Mouse (Mus musculus) MEL (cell line): ENCODE results near the gene Cblb. TPM values are rescaled to one million over a fixed set of nuclear protein-coding genes. Genes with fewer than 3 reads are reported as not detected.

Source experiments
- DNase-seq: peaks from one replicate; pipeline ENCODE4 v3.0.0; 2011; ENCODE audit warnings: low read depth, low spot score
- H3K27ac ChIP-seq: 2 replicates; pipeline ENCODE4 v1.5.1; 2012; ENCODE audit warnings: low read depth, mild to moderate bottlenecking, control low read depth, low read length, moderate library complexity; ENCODE audit not compliant: control insufficient read depth
- H3K27me3 ChIP-seq, 2 experiments: fragments of 150-350 bp in 1 of 2; sonication (generic) in 1 of 2; 2 replicates each; pipeline ENCODE4 v1.6.1; 2012; ENCODE audit warnings: low read length in 2 of 2, mild to moderate bottlenecking in 2 of 2, improper control_type of control experiment in 1 of 2, moderate library complexity in 1 of 2; ENCODE audit not compliant: insufficient read depth in 2 of 2, control insufficient read depth in 1 of 2
- H3K36me3 ChIP-seq, 2 experiments: 2 replicates each; pipeline ENCODE4 v1.6.1; 2012 to 2014; ENCODE audit warnings: low read length in 2 of 2, improper control_type of control experiment in 1 of 2, inconsistent platforms in 1 of 2, mild to moderate bottlenecking in 1 of 2; ENCODE audit not compliant: insufficient read depth in 2 of 2, control insufficient read depth in 1 of 2
- H3K4me1 ChIP-seq, 2 experiments: fragments of 150-350 bp in 1 of 2; sonication (generic) in 1 of 2; 2 replicates each; pipeline ENCODE4 v1.6.1; 2012; ENCODE audit warnings: low read length in 2 of 2, improper control_type of control experiment in 1 of 2, mild to moderate bottlenecking in 1 of 2; ENCODE audit not compliant: insufficient read depth in 2 of 2, control insufficient read depth in 1 of 2
- H3K4me3 ChIP-seq, 2 experiments: fragments of 150-350 bp in 1 of 2; sonication (generic) in 1 of 2; 2 replicates each; pipeline ENCODE4 v1.5.1; 2012; ENCODE audit warnings: low read depth in 2 of 2, low read length in 2 of 2, mild to moderate bottlenecking in 2 of 2, moderate library complexity in 2 of 2, control low read depth in 1 of 2, improper control_type of control experiment in 1 of 2; ENCODE audit not compliant: control insufficient read depth in 1 of 2, insufficient read depth in 1 of 2
- H3K79me2 ChIP-seq: 2 replicates; pipeline ENCODE4 v1.6.1; 2012; ENCODE audit warnings: mild to moderate bottlenecking, low read length, moderate library complexity; ENCODE audit not compliant: control insufficient read depth, poor library complexity, insufficient read depth
- H3K9ac ChIP-seq: 2 replicates; pipeline ENCODE4 v1.6.1; 2012; ENCODE audit warnings: low read depth, mild to moderate bottlenecking, control low read depth, low read length, moderate library complexity; ENCODE audit not compliant: control insufficient read depth, poor library complexity, severe bottlenecking
- H3K9me3 ChIP-seq: fragments of 150-350 bp; sonication (generic); replicated peaks from 2 replicates; pipeline ENCODE4 v1.6.1; 2012; ENCODE audit warnings: mild to moderate bottlenecking, low read length, improper control_type of control experiment, moderate library complexity; ENCODE audit not compliant: insufficient read depth
- CTCF ChIP-seq, 3 experiments: IDR thresholded peaks in 2 of 3; conservative IDR thresholded peaks in 1 of 3; 2 replicates each; pipeline ENCODE4 v1.5.1; 2011 to 2012; ENCODE audit warnings: low read length in 3 of 3, low read depth in 2 of 3, mild to moderate bottlenecking in 2 of 3, improper control_type of control experiment in 1 of 3, inconsistent platforms in 1 of 3, mixed read lengths in 1 of 3, moderate library complexity in 1 of 3; ENCODE audit not compliant: control insufficient read depth in 1 of 3, insufficient read depth in 1 of 3, poor library complexity in 1 of 3, severe bottlenecking in 1 of 3
- E2F4 ChIP-seq: IDR thresholded peaks from 2 replicates; pipeline ENCODE4 v1.6.1; 2011; ENCODE audit warnings: low read depth, low read length, improper control_type of control experiment, borderline replicate concordance
- ELF1 ChIP-seq: IDR thresholded peaks from 2 replicates; pipeline ENCODE4 v1.6.1; 2014; ENCODE audit warnings: low read depth, mild to moderate bottlenecking, inconsistent platforms, low read length, improper control_type of control experiment, moderate library complexity
- GABPA ChIP-seq: IDR thresholded peaks from 2 replicates; pipeline ENCODE4 v1.6.1; 2012; ENCODE audit warnings: low read depth, mild to moderate bottlenecking, inconsistent platforms, low read length, improper control_type of control experiment, moderate library complexity
- GATA1 ChIP-seq: IDR thresholded peaks from 2 replicates; pipeline ENCODE4 v1.6.1; 2011; ENCODE audit warnings: low read depth, low read length, improper control_type of control experiment
- JUND ChIP-seq: IDR thresholded peaks from 2 replicates; pipeline ENCODE4 v1.6.1; 2011; ENCODE audit warnings: low read depth, mild to moderate bottlenecking, improper control_type of control experiment, low read length
- MAFK ChIP-seq: IDR thresholded peaks from 2 replicates; pipeline ENCODE4 v1.6.1; 2011; ENCODE audit warnings: low read depth, mild to moderate bottlenecking, low read length, improper control_type of control experiment, borderline replicate concordance
- MAX ChIP-seq: IDR thresholded peaks from 2 replicates; pipeline ENCODE4 v1.6.1; 2011; ENCODE audit warnings: low read length, improper control_type of control experiment
- MAZ ChIP-seq: IDR thresholded peaks from 2 replicates; pipeline ENCODE4 v1.6.1; 2012; ENCODE audit warnings: low read depth, mild to moderate bottlenecking, inconsistent platforms, low read length, improper control_type of control experiment
- MEF2A ChIP-seq: IDR thresholded peaks from 2 replicates; pipeline ENCODE4 v1.6.1; 2014; ENCODE audit warnings: low read depth, mild to moderate bottlenecking, inconsistent platforms, low read length, improper control_type of control experiment; ENCODE audit not compliant: poor library complexity, insufficient replicate concordance, severe bottlenecking; ENCODE audit errors: extremely low read depth
- NELFE ChIP-seq: IDR thresholded peaks from 2 replicates; pipeline ENCODE4 v1.6.1; 2011; ENCODE audit warnings: low read depth, low read length, improper control_type of control experiment
- NRF1 ChIP-seq: IDR thresholded peaks from 2 replicates; pipeline ENCODE4 v1.6.1; 2014; ENCODE audit warnings: low read depth, mild to moderate bottlenecking, inconsistent platforms, low read length, improper control_type of control experiment, moderate library complexity; ENCODE audit not compliant: poor library complexity, insufficient read depth, severe bottlenecking
- POLR2AphosphoS2 ChIP-seq: IDR thresholded peaks from 2 replicates; pipeline ENCODE4 v1.6.1; 2011; ENCODE audit warnings: low read length, improper control_type of control experiment
- RAD21 ChIP-seq: IDR thresholded peaks from 2 replicates; pipeline ENCODE4 v1.6.1; 2011; ENCODE audit warnings: mild to moderate bottlenecking, low read depth, low read length, improper control_type of control experiment
- RCOR1 ChIP-seq: IDR thresholded peaks from 2 replicates; pipeline ENCODE4 v1.6.1; 2012; ENCODE audit warnings: low read depth, mild to moderate bottlenecking, inconsistent platforms, low read length, improper control_type of control experiment
- SIN3A ChIP-seq: IDR thresholded peaks from 2 replicates; pipeline ENCODE4 v1.6.1; 2012; ENCODE audit warnings: low read length, improper control_type of control experiment, inconsistent platforms
- SMC3 ChIP-seq: IDR thresholded peaks from 2 replicates; pipeline ENCODE4 v1.6.1; 2011; ENCODE audit warnings: low read depth, low read length, improper control_type of control experiment
- TBP ChIP-seq: IDR thresholded peaks from 2 replicates; pipeline ENCODE4 v1.8.0; 2011; ENCODE audit warnings: low read depth, low read length, improper control_type of control experiment
- TCF12 ChIP-seq: IDR thresholded peaks from 2 replicates; pipeline ENCODE4 v1.6.1; 2014; ENCODE audit warnings: low read depth, mild to moderate bottlenecking, inconsistent platforms, low read length, improper control_type of control experiment, moderate library complexity
- UBTF ChIP-seq: IDR thresholded peaks from 2 replicates; pipeline ENCODE4 v1.6.1; 2012; ENCODE audit warnings: low read depth, mild to moderate bottlenecking, inconsistent platforms, low read length, improper control_type of control experiment, moderate library complexity, borderline replicate concordance; ENCODE audit not compliant: insufficient read depth
- USF1 ChIP-seq: IDR thresholded peaks from 2 replicates; pipeline ENCODE4 v1.6.1; 2014; ENCODE audit warnings: low read depth, mild to moderate bottlenecking, inconsistent platforms, low read length, improper control_type of control experiment, moderate library complexity
- ZKSCAN1 ChIP-seq: IDR thresholded peaks from 2 replicates; pipeline ENCODE4 v1.6.1; 2012; ENCODE audit warnings: low read depth, mild to moderate bottlenecking, inconsistent platforms, low read length, improper control_type of control experiment, moderate library complexity
- ZMIZ1 ChIP-seq: IDR thresholded peaks from 2 replicates; pipeline ENCODE4 v1.6.1; 2012; ENCODE audit warnings: low read depth, mild to moderate bottlenecking, inconsistent platforms, low read length, improper control_type of control experiment, moderate library complexity
- polyA plus RNA-seq, 2 experiments: library from polyadenylated mRNA; stranded (reverse) in 1 of 2; unstranded in 1 of 2; fragments of >175 nt in 1 of 2; fragments of >200 nt in 1 of 2; gene quantifications; 2 replicates each; pipeline versions ENCODE4 v1.2.1 to v1.2.4; 2012; ENCODE audit warnings: low replicate concordance in 2 of 2, low read depth in 1 of 2; ENCODE audit not compliant: insufficient read length in 2 of 2, insufficient read depth in 1 of 2, missing spikeins in 1 of 2
- total RNA-seq: library from RNA; depleted of rRNA; stranded (reverse); fragments of 300-350 nt; gene quantifications from 2 replicates; pipeline ENCODE4 v1.2.3, GENCODE M21; 2012

The Cblb gene
- total and polyA plus RNA-seq, 3 experiments: 1.5 to 5.7 TPM; not detected in 1

GRCm38 (mm10) chr16:52000043-52000442 is 31.0 kb upstream of the Cblb start:
- no peaks in the 10 kb centered on the region; a peak in 1 of 4 replicates for H3K27me3 ChIP-seq
- H3K79me2 ChIP-seq: no peaks in the 10 kb centered on the region
- H3K36me3 ChIP-seq: no peaks in the 10 kb centered on the region
- no peak overlapping the region for H3K27ac ChIP-seq
- DNase-seq: no peak
- no peaks in the 10 kb centered on the region for H3K9me3 ChIP-seq
- no peak for TF ChIP-seq ZKSCAN1
- no peak overlapping the region for H3K4me3 ChIP-seq
- no peak overlapping the region for H3K9ac ChIP-seq
- H3K4me1 ChIP-seq: no peaks in the 10 kb centered on the region

DNA sequence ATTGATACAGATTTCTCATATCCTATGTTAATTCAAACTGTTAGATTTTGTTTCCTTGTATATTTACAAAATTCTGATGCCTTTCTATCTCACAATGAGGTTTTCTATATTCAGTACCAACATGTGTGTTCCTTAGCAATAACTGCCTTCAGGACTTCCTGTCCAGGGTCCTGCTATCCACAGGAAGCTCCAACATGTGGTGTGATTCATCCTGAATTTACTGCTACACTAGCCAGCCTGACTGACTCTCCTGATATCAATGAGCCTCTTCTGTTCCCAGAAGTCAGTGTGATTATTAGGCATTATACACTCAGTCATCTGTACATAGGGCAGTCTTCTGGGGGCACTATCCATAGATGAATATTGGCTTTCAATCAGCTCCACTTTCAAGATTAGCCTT is 30.2 kb upstream of the Cblb start:
- Histone ChIP-seq H3K9ac (no peak overlapping the region), H3K27ac (no peak overlapping the region), H3K27me3 (no peaks in the 10 kb centered on the region; a peak in 1 of 4 replicates), H3K9me3 (no peaks in the 10 kb centered on the region), H3K4me3 (no peak overlapping the region), H3K4me1 (no peaks in the 10 kb centered on the region), H3K79me2 (no peaks in the 10 kb centered on the region), H3K36me3 (no peaks in the 10 kb centered on the region)
- TF ChIP-seq GATA1 (no peak), RAD21 (no peak), ZMIZ1 (no peak), MAX (no peak), RCOR1 (no peak), SIN3A (no peak), ZKSCAN1 (no peak), ELF1 (no peak)
- DNase-seq: no peak

DNA sequence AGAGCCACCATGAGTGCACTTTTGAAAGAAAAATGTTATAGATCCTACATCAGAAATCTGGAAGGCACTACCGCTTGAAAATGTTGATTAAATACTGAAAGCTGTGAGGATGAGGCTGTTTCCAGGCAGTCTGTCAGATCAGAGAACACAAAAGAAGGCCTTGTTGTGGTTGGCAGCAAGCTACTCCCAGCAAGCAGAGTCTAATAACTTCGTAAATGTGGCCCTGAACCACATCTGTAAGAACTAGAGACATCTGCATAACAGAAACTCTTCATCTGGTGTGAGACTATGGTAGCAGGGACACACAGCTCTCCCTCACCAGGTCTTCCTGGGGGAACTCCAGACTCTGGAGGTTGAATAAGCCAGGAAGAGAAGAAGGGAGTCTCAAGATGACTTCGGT is 24.0 kb upstream of the Cblb start:
- no peak for DNase-seq
- TF ChIP-seq JUND (no peak), MAZ (no peak), POLR2AphosphoS2 (no peak), GATA1 (no peak), TBP (no peak), MEF2A (no peak), GABPA (no peak), NRF1 (no peak), ZKSCAN1 (no peak), RAD21 (no peak), NELFE (no peak), E2F4 (no peak), TCF12 (no peak), UBTF (no peak), SMC3 (no peak), CTCF (IDR thresholded peaks at IDR 0.05 in 2 of 3, conservative IDR thresholded peaks at IDR 0.05 in 1 of 3; ENCODE audit: control insufficient read depth in 1 of 3, insufficient read depth in 1 of 3, low read depth in 2 of 3, low read length in 3 of 3, poor library complexity in 1 of 3, severe bottlenecking in 1 of 3) (no peak), MAFK (no peak), USF1 (no peak)

More for the DNA sequence above, 24.0 kb upstream of the Cblb start:
- Histone ChIP-seq H3K27ac (no peak overlapping the region), H3K79me2 (no peaks in the 10 kb centered on the region), H3K9me3 (no peaks in the 10 kb centered on the region), H3K4me1 (no peaks in the 10 kb centered on the region), H3K27me3 (no peaks in the 10 kb centered on the region; a peak in 1 of 4 replicates), H3K36me3 (peaks cover 0 to 3% of the 10 kb centered on the region in 2 experiments; a peak in 1 of 4 replicates), H3K9ac (no peak overlapping the region), H3K4me3 (no peak overlapping the region)
